Mouse (Mus musculus): Measurements from ENCODE around the gene B4galt7. TPM values are rescaled to one million over a fixed set of nuclear protein-coding genes. Genes with fewer than 3 reads are reported as not detected.

Gene B4galt7
- 22.5 to 24.4 TPM (median 23.2 TPM) in 4 replicates for total RNA-seq (2023; ENCODE audit: inconsistent age)

DNA sequence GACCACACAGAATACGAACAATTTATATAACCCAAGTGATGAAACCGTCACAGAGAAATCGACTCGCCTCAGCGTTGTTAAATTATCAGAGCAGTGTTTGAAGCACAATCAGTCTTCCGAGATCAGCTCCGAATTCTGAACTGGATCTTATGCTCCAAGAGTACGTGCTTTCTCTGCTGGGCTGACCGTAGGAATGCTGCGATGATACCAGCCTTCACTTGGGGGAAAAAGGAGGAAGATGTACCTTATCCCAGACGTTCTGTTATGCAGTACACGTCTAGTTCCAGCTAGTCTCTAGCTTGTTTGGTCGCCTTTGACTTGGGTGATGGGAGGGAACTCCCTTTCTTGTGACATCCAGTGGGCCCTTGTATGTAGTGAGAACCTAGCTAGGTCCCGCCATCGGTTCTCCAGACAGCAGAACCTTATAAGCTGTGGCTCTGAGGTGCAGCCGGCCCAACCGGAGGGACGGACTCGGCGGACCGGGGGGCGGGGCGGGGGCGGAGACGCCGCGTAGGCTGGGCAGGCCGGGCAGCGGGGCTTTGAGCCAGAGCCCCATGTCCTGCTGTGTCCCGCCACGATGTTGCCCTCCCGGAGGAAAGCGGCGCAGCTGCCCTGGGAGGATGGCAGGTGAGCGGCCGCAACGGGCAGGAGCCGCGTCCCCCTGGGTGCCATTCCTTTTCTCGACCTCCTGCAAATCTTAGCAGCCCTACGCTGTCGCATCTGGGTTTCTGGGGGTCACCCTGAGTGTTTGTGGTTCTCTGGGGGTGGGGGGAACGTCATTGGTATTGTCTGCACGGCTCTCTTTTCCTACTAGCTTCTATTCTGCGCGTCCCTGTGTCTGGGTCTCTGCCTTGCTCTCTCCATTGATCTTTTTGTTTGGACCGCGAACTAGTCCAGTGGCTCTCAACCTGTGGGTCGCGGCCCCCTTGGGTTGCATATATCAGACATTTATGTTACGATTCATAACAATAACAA is at the start of gene B4galt7:
B4galt7 (plus strand) TSS at position 331 of the 975 bp plus-strand sequence.

DNA sequence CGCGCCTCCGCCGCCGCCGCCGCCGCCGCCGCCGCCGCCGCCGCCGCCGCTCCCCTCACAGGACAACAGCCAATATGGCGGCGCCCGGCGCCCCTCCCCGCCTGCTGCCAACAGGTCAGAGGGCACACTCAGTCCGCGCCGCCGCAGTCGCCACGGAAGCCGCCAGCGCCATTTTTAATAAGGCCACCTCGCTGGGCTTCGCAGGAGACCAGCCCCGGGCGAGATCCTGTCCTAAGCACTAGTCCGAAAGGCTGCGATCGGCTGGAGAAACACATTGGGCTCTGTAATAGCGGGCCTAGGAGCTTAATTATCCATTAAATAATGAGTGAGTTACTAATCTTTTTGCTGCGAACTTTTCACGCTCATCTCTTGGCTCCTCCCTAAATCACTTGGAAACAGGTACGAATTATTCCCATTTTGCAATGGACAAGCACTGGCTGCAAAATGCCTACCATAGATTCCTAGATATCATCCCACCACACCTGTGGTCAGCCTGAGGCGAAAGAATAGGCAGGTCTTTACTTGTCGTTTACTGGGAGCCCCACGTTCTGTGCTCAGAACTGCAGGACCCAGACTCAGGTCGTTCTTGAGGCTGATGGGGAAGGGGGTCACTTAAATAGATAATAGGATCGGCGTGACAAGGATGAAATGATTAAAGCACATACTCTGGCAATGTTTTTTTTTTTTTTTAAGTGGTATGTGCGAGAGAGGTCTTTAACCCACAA is 28.5 kb upstream of the B4galt7 start, which contains the start of gene Fam193b:
Fam193b (minus strand) TSS at position 94 of the 725 bp plus-strand sequence.

DNA sequence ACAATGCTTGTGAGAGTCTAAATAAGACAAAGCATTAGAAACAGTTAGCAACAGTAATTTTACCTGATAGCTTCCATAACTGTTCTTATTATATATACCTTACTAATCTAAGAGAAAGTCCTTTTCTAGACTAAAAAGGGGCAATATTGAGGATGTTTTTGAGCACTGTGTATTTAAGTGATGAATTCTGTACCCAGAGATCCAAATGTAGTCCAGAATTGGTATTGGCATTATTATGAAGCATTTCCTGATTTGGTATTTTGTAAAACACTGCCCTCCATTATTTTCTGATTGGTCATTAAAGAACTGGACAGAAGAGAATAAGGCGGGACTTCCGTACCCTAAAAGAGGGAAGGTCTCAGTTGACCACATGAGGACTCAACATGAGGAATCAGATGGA is 26.3 kb upstream of the B4galt7 start, which contains the start of gene Tmed9:
Tmed9 (plus strand) TSS at position 301 of the 400 bp plus-strand sequence.

DNA sequence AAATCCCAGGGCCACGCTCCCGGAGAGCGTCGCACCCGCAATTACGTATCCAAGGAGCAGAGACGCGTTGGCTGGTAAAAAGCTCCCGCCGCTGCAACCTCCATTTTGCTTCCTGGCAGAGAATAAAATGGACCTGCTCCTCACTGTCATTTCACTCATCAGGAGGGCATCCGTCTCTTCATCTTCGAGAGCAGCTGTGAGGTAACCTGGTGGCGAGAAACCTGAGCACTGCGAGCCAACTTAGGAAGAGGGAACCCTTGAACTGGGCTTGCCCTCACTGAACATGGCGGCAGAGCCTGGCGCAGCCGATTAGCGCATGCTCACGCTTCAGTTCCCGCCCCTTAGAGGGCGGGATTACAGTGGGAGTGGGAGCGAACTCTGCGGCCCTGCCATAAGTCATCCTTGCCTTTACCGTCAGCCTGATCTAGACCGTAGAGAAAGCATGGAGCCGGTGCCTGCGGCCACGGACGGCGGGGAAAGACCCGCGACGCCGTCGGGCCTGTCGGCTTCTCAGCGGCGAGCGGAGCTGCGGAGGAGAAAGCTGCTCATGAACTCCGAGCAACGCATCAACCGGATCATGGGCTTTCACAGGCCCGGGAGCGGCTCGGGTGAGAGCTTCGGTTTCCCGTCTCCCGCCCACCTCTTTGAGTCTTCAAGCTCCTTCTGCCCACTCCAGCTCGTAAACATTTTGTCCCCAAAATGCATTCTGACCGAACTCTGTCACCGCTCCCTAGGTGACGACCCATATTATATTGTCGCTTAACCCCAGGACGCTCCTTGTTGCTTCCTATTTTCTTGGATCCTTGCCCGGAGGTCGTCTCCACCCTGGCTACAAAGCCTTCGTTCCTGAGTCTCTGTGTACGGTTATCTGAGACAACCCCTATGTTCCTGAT is 23.2 kb downstream of the B4galt7 start, which contains the start of gene Caml:
Caml (plus strand) TSS at position 357 of the 893 bp plus-strand sequence.

DNA sequence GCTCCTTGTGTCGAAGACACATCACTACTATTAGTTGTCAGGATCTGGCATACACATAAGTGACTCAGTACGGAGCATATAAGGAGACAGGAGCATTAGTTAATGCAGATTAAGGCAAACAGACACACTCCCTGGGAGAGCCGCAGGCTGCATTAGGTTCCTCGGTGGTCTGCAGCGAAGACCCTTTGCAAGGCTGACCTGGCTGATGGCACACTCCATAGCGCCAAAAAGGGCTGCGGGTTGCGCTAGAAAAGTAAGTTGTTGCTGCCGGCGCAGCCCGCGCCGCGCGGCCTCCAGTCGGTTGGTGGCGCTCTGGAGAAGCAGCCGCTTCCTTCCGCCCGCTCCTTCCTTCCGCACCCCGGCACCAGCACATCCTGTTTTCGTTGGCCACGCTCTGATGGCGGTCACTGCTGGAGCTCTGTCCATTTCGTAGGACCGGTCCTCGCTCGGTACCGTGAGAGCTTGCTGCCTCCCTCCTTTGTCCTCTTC is 35.0 kb downstream of the B4galt7 start, which contains the start of gene Ddx46:
Ddx46 (plus strand) TSS at position 389 of the 489 bp plus-strand sequence.

Other genes with a start within 250 kb of the B4galt7 start
- 110 to 124 TPM (median 118 TPM) in 4 replicates for gene Lman2, start 237.1 kb upstream of the B4galt7 start, total RNA-seq (2023; ENCODE audit: inconsistent age)
- 67.6 to 76.8 TPM (median 73.8 TPM) in 4 replicates for gene Rgs14, start 230.2 kb upstream of the B4galt7 start, total RNA-seq (2023; ENCODE audit: inconsistent age)
- gene Slc34a1, start 201.7 kb upstream of the B4galt7 start, total RNA-seq (2023; ENCODE audit: inconsistent age), result 0.15 to 0.63 TPM (median 0.37 TPM) in 4 replicates
- not detected in 4 replicates for gene Pfn3, start 184.7 kb upstream of the B4galt7 start, total RNA-seq (2023; ENCODE audit: inconsistent age)
- 1.6 to 3.1 TPM (median 1.8 TPM) in 4 replicates for gene F12, start 173.1 kb upstream of the B4galt7 start, total RNA-seq (2023; ENCODE audit: inconsistent age)
- 461 to 500 TPM (median 466 TPM) in 4 replicates for gene Grk6, start 154.8 kb upstream of the B4galt7 start, total RNA-seq (2023; ENCODE audit: inconsistent age)
- gene Prr7, start 135.6 kb upstream of the B4galt7 start, total RNA-seq (2023; ENCODE audit: inconsistent age), result 32.8 to 35.9 TPM (median 35.6 TPM) in 4 replicates
- 0.29 to 0.61 TPM (median 0.48 TPM) in 3 of 4 replicates, not detected in the other for gene Dbn1, start 111.8 kb upstream of the B4galt7 start, total RNA-seq (2023; ENCODE audit: inconsistent age)
- gene Pdlim7, start 86.2 kb upstream of the B4galt7 start, total RNA-seq (2023; ENCODE audit: inconsistent age), result 23.1 to 32.2 TPM (median 27.2 TPM) in 4 replicates
- 312 to 332 TPM (median 327 TPM) in 4 replicates for gene Dok3, start 70.6 kb upstream of the B4galt7 start, total RNA-seq (2023; ENCODE audit: inconsistent age)
- 135 to 156 TPM (median 143 TPM) in 4 replicates for gene Ddx41, start 63.2 kb upstream of the B4galt7 start, total RNA-seq (2023; ENCODE audit: inconsistent age)
- 144 to 171 TPM (median 151 TPM) in 4 replicates for gene Fam193b, start 28.8 kb upstream of the B4galt7 start, total RNA-seq (2023; ENCODE audit: inconsistent age)
- gene Tmed9, start 26.2 kb upstream of the B4galt7 start, total RNA-seq (2023; ENCODE audit: inconsistent age), result 83.2 to 101 TPM (median 86.8 TPM) in 4 replicates
- gene Caml, start 23.1 kb downstream of the B4galt7 start, total RNA-seq (2023; ENCODE audit: inconsistent age), result 17.3 to 18.7 TPM (median 17.5 TPM) in 4 replicates
- gene Ddx46, start 35.1 kb downstream of the B4galt7 start, total RNA-seq (2023; ENCODE audit: inconsistent age), result 100 to 113 TPM (median 107 TPM) in 4 replicates
- gene B230219D22Rik, start 93.2 kb downstream of the B4galt7 start, total RNA-seq (2023; ENCODE audit: inconsistent age), result 20.4 to 23.3 TPM (median 21.8 TPM) in 4 replicates
- gene Txndc15, start 114.8 kb downstream of the B4galt7 start, total RNA-seq (2023; ENCODE audit: inconsistent age), result 12.4 to 14.4 TPM (median 13.3 TPM) in 4 replicates
- 27.7 to 36.6 TPM (median 31.0 TPM) in 4 replicates for gene Pcbd2, start 127.5 kb downstream of the B4galt7 start, total RNA-seq (2023; ENCODE audit: inconsistent age)
- not detected in 4 replicates for gene Catsper3, start 184.7 kb downstream of the B4galt7 start, total RNA-seq (2023; ENCODE audit: inconsistent age)
- not detected in 4 replicates for gene Pitx1, start 236.3 kb downstream of the B4galt7 start, total RNA-seq (2023; ENCODE audit: inconsistent age)